Mouse (Mus musculus) small intestine, adult 2 months (tissue): ENCODE results near the gene Map3k3.

ENCODE experiments used
- CTCF ChIP-seq: fragments of 200-500 bp; IDR thresholded peaks from 2 replicates; pipeline ENCODE4 v1.5.1; 2012; ENCODE audit warnings: low read depth, mild to moderate bottlenecking, control low read depth, inconsistent platforms, low read length, moderate library complexity, mixed read lengths; ENCODE audit not compliant: insufficient replicate concordance, insufficient read length; ENCODE audit errors: extremely low read depth
- POLR2A ChIP-seq: fragments of 200-500 bp; IDR thresholded peaks from 2 replicates; pipeline ENCODE4 v1.6.1; 2012; ENCODE audit warnings: low read depth, mild to moderate bottlenecking, control low read depth, inconsistent platforms, low read length, moderate library complexity

GRCm38 (mm10) chr11:106159216-106159920 is 75.0 kb downstream of the Map3k3 start:
- no peak; the same call in 1 of the 2 replicates for TF ChIP-seq POLR2A
- no peak for TF ChIP-seq CTCF
